Mouse (Mus musculus): ENCODE measurements at regions not wholly inside any gene's neighbourhood (a gene's known extent, or its start where the extent isn't known, plus 50 kb on each side); places are given as distances from the start of the nearest gene placed in this dataset.

DNA sequence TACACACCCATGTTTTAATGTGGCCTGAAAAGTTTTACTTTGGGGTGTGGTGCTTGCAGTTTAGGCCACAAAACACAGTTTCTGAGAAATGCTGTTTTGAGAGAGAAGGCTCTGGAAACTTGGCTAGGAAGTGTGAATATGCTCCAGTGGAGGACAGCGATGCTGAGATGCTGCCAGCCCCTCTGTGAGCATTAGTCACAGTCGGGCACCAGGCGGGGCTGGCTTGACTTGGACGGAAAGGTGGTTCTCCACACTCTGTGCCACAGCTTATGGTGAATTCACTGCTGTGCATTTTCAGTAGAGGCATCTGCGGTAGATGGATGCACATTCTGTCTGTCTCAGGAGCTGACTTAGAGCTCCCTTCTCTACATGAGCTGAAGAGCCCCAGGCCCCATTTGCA, 326.0 kb downstream of the 1500009L16Rik start:
- no peak for DNase-seq

DNA sequence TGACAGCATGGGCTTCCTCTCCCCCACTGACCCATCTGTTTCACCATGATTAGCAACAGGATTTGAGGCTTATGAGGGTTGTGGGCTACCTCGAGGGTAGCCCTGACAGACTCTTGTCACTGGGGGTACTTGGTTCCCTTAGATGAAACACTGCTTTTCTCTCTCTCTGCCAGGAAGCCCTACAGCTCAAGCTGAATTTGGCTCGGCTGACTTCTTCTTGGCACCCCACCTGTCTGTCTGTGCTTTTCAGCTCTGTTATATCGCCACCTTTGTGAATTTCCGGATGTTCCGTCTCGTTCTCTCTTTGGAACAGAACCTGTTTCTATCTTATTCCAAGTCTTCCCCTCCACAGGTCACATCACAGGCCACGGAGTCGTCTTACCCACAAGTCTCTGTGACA, 330.0 kb downstream of the 1500009L16Rik start:
- DNase-seq: no peak

DNA sequence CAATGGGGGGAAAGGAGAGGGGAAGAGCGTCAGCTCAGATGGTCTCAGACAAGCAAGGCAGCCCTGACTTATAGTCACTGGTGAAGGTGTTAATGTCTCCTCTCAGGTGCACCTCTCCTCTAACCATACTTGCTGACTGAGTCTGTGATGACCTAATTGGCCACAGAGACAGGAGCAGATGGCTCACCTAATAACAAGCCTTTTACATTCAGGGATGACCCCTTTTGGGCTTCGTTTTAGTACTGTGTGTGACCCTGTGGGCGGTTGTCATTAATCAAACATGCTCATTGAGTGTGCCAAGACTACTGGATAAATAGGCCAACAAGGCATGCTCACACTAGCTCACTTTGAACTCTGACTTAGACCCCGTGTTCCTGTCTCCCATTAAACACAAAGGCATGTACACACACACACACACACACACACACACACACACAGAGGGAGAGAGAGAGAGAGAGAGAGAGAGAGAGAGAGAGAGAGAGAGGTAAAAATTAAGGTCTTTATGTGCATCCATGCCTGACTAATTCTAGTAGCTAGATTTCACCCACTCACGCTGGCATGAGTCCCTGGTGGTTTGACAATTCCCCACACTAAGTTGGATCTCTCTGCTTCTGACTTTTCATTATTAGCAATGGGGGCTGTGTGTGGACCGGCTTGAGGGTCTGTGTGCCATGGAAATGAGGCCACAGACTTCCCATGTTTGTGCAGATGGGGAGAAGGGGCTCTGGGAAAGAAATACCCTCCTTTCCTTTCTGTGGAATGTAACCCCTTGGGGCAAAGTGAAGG, 332.1 kb downstream of the 1500009L16Rik start:
- no peak for DNase-seq

DNA sequence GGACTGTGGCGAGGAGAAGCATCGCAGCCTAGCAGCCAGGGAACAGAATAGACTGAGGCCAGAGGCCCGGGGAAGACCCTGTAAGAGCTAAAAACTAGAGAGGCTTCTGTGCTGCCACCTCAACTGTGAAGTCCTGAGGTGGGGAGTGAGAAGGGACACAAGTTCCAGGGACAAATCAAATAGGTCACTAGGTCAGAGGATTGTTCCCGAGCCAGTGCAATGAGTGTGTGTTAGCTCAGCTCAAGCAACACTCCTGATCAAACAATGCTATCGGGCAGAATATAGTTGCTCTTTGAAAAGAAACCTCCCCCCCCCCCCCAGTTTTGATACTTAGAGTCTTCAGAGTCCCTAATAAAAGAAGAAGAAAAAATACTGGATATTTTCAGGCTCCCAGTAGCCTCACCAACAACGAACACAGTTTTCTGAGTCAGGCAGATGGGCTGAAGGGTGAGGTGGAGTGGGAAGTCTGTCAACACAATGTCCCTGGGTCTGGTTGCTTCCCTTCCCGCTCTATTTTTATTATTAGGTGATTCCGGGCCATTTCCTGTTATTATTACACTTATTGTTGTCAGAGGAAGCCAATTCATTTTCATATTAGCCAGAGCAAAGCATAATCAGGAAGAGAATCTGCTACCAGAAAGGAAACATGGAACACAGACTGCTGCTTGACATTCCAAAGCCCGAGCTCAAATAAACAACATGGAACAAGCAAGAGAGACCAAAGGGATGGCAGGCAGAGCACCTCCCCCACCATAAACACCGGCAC, 332.9 kb downstream of the 1500009L16Rik start:
- no peak for DNase-seq

DNA sequence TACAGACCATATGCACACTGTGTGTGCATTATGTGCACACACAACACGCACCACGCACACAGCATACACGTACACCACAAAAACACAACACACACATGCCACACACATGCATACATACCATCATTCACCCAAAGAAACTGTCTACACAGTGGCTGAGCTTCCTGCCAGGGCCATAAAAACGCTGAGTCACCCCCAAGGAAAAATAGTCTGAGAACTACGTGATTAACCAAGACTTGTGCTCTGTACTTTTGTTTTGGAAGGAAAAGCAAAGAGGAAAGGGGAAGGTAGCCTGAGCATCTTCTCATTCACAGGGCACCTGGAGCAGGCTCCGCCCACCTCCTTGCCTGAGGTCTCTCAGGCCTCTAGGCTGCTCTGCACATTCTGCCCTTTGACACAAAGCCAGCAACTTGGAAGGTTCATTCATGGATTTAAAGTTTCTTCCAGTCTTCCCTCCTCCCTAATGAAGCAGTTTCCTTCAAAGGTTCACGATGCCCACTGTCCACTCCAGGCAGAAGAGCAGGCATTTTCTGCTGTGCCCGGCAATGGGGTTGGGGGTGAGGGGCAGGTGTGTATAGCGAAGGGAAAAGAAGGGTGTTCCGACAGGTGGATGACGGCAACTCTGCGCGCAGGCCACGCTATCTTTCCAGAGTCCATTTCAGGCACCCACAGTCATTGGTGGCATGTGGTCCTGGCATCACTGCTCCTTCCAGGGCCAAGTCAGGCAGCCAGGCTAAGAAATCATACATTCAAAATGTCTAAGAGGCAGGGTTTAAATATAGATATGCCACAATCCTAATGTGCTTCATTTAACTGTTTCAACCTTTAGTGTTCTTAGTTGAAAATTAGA, 333.9 kb downstream of the 1500009L16Rik start:
- no peak for DNase-seq

DNA sequence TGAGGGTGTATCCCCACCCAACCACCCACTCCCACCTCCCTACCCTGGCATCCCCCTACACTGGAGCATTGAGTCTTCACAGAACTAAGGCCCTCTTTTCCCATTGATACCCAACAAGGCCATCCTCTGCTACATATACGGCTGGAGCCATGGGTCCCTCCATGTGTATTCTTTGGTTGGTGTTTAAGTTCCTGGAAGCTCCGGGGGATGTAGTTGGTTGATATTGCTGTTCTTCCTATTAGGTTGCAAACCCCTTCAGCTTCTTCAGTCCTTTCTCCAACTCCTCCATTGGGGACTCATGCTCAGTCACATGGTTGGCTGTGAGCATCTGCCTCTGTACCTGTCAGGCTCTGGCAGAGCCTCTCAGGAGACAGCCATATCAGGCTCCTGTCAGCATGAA, 335.6 kb downstream of the 1500009L16Rik start:
- no peak for DNase-seq

DNA sequence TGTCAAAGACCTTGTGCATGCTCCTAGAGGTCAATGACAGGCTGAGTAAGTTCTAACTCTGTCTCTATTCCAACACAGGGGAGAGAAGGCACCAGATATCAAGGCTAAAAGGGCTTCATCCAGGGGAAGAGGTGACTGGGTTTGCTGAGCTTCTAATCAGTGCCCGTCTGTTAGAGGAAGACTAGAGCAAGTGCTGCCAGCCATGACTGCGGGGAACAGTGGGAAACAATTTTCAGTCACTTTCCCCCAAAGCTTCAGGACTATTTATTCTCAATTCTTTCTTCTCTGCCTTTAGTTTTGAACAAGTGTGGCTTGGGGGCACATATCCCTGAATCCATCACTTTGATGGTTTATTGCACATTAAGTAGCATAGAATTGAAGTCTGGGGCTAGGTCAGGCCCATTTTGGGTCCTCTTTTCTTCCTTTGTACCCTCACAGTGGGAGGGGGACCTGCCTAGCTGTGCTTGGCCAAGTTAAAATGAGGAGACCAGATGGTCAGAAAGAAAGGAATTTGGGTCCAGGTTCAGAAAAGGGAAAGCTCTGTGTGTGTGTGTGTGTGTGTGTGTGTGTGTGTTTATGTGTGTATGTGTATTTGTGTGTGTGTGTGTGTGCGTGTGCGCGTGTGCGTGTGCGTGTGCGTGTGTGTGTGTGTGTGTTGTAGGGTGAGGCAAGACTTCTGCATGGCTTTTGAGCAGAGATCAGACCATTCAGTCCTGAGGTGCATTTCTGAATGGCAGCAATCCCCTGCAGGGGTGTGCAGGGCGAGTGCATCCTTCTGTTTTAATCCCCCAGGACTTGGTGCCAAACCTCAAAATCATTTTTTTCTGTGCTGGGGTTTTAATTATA, 337.2 kb downstream of the 1500009L16Rik start:
- no peak for DNase-seq

DNA sequence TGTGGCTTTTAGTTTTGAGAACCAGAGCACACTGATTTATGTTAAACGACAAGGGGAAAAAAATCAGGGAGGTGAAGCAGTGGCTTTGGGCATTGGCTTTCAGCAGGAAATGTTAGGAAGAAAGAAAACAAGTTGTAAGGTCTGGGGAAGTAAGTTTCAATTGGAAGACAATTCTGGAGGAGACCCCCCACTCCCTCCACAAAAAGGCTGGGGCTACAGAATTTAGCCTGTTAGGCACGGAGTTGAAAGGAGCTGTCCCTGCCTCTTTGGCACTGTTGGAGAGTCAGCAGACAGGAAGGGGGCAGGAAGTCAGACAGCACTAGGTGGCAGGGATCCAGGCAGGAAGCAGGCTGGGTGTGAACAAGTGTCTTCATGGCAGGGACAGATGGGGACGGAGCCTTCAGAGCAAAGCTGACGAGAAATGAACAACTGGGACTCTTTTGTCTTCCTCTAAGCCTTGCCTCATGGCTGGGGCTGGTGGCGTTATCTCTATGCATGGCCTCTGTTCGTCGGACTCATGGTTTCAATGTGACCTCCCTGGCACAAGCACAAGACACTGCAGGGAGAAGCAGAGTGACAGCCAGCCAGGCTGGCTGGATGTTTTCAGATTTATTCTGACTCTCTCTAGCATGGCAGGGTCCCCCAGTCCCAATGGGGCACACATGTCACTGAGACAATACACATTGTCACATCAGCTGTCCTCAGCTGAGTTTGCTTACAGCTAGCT, 338.0 kb downstream of the 1500009L16Rik start:
- DNase-seq: peak; percentile 42

DNA sequence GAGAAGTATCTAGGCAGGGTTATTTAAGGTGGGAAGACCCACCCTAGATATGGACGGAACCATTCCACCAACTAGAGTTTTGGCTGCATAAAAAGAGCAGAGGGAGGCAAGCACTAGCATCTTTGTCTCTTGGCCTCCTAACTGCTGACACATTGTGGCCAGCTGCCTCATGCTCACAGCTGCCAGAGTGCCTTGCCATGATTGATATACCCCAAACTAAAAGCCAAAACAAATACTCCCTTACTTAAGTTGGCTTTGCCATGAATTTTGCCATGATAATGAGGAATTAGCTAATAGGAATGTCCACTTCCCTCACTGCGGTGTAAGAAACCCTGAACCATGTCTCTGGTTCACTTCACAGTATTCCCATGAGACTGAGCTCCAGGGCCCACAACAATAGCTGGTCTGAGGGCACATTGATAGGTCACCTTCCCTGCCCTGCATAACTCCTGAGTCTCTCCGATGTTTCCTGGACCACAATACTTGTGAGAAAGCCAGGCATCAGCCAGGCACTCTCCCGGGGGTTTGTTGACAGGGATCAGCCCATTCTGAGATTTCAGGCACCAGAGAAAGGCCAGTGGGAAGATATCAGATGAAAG, 344.5 kb downstream of the 1500009L16Rik start:
- no peak for DNase-seq

DNA sequence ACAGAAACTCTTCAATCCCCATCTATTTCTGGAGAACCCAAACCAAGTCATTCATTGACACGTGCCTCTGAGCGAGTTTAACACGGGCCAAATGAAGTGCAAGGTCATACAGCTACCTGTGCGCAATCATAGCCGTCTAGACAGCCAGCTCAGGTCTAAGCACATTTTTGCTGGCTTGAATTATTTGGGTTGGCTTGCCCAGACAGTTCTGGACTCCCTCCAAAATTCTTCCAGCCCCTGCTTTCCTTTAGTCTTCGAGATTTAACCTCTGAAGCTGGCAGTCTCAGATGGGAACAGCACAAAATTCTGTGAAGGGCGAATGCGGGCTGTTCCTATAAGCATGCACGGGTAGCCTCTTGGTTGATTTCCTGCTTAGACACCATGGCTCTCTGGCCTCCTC, 347.1 kb downstream of the 1500009L16Rik start:
- no peak for DNase-seq

DNA sequence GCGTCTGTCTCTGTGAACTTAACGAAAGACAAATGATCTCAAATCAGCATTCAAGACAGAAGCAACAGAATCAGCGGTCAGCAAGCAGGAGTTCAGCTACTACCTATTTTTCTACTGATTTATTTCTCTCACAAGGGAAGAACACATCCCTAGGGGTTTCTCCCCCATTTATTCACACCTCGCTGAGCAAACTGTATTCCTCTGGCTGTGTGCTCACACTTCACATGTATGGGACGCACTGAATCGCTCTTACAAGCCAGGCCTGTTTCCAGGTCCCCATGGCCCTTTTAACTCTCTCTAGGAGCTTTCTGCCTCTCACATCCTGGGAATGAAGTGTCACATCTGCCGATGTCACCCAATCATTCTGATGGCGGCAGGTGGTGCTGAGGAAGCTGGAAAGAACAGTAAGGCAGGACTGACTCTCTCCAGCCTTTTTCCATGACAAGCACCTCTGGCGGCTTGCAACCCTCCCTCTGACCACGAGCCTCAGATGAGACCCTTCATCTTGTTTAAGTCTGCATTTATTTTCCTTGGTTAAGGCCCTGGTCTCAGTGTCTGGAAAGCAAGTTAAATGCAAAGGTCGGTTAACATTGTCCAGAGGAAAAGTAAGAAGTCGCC, 350.3 kb downstream of the 1500009L16Rik start:
- DNase-seq: no peak

DNA sequence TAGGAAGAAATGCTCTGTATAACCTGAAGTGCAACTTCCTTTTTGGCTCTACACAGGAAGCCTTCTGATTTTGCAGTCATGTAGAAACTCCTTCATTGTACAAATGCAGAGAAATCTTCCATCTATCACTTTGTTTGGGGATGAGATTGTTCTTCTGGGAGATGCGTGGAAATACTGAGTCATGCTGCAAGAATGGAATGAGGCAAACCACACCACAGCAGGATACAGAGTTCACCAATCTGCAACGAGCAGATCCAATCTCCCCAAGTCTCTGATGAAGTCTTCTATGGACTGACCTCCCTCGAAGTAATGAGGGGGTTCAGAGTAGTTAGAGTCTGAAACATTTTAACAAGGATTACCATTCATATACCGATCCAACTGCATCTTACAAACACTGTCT, 352.9 kb downstream of the 1500009L16Rik start:
- no peak for DNase-seq

DNA sequence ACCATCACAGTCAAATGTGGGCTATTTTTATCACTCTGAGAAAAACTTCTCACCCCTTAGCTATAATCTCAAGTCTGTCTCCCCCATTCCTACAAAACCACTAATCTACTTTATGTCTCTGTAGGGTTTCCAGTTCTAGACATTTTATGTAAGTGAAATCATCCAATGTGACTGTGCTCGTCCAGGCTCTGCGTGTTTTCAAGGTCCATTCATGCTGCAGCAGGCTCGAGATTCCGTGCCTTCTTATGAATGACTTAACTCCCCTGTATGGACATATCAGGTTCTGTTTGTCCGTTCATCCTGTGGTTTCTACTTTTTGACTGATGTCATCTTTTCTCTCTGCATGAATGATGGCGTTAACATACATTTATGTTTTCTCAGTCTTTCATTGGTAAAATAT, 357.6 kb downstream of the 1500009L16Rik start:
- DNase-seq: no peak

DNA sequence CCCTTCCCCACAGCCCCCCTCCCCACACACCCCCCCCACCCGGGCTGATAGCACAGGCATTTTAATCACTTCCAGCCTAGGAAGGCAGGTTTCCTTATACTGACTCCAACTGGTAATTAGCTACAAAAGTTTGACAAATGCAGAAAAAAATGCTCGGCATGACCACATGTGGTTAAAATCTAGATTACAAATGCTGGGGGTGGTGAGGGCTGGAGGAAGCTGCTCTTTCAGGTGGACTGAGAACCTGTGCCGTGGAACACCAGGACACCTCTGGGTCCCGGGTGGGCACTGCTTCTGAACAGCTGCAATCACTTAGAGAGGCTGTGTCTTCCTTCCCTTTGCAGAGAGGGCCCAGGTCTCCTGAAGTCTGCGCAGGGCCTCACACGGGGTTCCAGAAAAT, 358.7 kb downstream of the Nuak1 start:
- DNase-seq: no peak

DNA sequence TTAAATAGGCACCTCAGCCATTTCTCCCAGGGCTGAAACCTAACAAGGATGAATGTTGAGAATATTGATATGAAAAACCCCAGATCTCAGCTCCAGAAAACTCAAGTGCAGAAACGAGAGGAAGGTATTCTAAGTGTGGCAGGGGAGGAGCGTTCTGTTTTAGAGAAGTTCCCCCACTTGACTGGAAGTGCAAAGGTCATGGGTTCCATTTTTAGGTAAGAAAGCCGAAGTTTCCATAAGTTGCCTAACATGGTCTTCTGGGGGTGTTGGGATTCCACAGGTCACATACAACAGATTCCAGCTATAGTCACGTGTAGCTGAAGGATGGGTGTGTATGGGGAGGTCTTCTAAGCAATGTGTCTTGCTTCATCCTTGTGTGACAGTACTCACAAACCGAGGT, 352.9 kb downstream of the Nuak1 start:
- no peak for DNase-seq

DNA sequence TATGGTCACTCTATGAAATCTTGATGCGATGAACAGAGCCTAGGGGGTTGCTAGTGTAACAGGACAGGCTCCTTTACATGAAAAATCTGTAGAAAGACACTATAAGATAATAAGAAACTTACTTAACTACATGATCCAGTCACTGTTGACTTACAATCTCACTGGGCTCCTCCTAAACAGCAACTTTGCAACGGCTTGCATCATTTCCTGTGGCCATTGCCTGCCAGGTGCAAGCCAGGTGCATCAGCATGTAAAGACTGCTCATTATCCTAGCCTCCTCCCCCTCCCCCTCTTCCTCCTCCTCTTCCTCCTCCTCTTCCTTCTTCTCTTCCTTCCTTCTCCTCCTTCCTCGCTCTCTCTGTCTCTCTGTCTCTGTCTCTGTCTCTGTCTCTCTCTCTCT, 352.5 kb downstream of the Nuak1 start:
- DNase-seq: peak; percentile 45

DNA sequence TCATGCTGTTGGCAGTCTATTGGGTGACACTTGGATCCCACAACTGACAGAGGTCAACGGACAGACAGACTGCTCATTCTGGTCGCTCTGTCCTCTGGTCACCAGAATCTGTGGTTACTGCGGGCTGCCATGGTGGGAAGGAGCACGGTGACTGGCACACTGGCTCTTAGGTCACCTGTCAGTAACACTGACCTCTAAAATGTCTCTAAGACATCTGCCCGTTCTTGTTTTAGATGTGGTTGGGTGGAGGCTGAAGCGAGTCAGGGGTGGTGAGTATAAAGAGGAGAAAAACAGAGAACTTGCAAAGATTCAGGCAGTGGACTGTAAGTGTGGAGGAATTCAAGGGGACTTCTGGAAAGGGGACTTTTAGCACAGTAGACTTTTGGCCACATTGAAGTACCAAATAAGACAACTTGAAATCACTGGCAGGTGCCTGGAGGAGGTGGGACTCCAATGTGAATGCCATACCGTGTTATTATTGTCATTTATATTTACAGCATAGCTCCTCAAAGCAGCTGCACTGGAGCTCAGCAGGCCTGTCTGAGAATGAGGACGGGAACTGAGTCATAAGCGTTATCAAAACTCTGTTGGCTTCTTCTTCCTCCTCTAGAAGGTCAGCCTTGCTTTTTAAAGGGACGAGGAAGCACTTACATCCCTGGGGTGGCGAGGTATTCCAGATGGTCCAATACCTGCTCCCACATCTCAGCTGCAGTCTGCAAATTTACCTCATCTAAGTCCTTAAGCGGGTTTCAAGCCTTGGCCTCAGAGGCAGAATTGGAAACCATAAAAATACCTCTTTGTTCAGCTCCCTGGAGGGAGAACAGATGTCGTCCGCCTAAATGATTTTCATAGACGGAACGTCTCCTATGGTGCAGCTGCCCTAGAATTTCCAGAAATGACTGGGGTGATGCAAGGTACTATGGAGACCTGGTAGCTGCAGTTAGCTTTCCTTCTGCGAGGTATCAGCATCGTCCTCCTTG, 351.3 kb downstream of the Nuak1 start:
- DNase-seq: no peak

DNA sequence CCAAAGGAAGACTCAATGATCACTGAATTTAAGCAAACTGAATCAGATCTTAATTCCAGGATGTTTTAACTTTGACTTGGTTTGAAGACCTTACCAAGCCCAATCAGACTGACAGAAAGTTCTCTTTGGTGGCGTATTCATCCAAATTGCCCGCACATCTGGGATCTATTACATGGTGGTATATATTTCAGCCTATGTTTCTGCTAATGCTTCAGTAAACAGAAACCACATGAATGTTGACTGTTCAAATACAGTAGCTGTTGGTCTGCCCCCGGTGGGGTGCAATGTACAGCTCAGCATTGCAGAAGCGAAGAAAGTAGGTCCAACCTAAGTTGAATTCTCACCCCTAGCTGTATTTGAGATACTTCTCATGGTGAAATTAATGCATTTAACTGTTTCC, 346.5 kb downstream of the Nuak1 start:
- DNase-seq: no peak

DNA sequence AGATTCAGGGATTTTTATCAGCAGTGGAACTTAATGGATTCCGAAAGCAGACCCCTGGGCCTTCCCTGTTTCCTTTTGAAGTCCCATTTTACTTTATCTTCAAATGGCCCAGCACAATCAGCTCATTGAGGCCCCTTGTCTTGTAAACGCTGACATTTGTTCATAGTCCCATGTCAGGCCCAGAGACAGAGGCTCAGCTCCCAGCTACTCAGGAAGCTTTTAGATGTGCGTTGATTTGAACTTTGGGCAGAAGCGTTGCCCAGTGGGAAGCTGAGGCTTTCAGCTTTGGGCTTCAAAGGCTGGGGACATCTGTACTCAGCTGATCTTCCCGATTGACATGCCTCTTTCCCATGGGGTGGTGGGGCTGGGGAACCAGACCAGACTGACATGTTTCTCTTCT, 343.2 kb downstream of the Nuak1 start:
- no peak for DNase-seq

DNA sequence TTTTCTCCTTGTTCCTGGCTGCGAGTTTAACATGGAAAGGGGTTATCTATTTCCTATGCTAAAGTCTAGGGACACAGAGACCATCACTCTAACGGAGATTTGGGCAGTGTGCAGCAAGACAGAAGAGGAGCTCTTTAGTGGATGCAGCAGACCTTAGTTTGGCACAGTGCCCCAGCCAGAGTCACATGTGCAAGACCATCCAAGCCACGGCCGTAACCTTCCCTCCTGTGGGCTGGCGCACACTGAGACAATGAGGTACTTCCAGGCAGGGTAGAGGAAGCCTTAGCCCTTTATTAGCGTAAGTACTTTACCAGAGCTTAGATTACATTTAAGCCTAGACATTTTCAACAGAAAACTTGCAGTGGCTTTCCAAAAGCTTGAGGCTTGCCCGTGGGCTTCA, 336.4 kb downstream of the Nuak1 start:
- DNase-seq: no peak

Measured in thymus, postnatal 4 days (tissue).